Mouse (Mus musculus): Measurements from ENCODE around the gene Gm21987. TPM values are rescaled to one million over a fixed set of nuclear protein-coding genes. Genes with fewer than 3 reads are reported as not detected.

Gene Gm21987
- polyA plus RNA-seq, 1 experiment from 2014 or later = not detected

DNA sequence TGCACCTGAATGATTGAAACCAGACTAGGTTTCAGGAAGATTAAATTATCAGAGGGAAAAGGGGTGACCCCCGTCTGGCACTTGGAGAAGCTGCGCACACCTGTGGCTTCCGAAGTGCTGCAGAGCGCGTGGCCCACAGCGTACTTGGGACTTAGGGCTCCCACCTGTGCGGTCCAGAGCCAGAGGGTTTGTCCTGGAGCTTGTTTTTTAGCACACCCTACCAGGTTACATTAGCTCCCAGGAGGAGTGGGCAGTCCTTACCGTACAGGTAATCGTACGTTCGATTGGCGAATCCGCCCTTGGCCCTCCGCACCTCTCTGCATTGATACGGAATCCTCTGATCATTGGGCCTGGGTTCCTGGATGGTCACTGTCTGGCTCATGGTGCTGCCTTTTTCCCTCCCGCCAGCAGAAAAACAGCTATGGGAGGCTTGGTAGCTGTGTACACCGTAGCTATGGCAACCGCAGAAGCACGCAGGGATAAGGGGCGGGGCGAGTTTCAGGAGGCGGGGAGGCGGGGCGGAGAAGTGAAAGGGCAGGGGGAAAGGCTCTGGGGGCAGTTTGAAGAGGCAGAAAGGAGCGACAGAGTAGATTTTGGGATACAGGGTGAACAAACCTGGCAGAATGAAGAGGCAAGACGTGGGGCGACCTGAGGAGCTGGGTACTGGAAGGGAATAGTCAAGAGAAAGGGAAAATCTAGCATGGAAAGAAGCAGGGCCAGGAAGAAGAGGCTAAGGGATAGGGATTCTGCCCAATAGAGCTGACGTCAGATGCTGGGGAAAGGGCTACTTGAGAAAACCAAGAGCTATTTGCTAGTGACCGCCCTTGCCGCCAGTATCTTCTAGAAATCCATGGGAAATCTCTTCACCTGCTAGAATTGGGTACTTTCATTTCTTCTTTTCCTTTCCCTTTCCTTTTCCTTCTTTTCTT lies 5.2 kb upstream of the Gm21987 start, which contains the start of gene Maats1:
Maats1 (minus strand) TSS at position 748 of the 929 bp plus-strand sequence.
- 7% methylated on average over 30 of the region's 30 CpGs for WGBS
- Histone ChIP-seq H3K4me3 (replicated peaks; ENCODE audit: low read depth, low read length) (peak within 1 kb of the TSS; percentile 38), H3K27me3 (ENCODE audit: control insufficient read depth, insufficient read depth, low read length) (no peaks in the 10 kb centered on the region), H3K27ac (replicated peaks; ENCODE audit: low read depth, low read length) (no peak within 1 kb of the TSS), H3K4me1 (ENCODE audit: control insufficient read depth, insufficient read depth, low read length) (0 out of 2 replicates have a peak, but pooled peaks cover 4% of the 10 kb centered on the region), H3K9me3 (ENCODE audit: control insufficient read depth, low read length) (no peaks in the 10 kb centered on the region), H3K9ac (replicated peaks; ENCODE audit: low read length) (peak within 1 kb of the TSS; percentile 55), H3K4me2 (ENCODE audit: low read length) (peak within 1 kb of the TSS; percentile 75), H3K36me3 (ENCODE audit: control insufficient read depth, insufficient read depth, low read length) (no peaks in the 10 kb centered on the region)
- DNase-seq (peak; percentile 90), ATAC-seq (ENCODE audit: low FRiP score, low TSS enrichment) (peak; percentile 89)

DNA sequence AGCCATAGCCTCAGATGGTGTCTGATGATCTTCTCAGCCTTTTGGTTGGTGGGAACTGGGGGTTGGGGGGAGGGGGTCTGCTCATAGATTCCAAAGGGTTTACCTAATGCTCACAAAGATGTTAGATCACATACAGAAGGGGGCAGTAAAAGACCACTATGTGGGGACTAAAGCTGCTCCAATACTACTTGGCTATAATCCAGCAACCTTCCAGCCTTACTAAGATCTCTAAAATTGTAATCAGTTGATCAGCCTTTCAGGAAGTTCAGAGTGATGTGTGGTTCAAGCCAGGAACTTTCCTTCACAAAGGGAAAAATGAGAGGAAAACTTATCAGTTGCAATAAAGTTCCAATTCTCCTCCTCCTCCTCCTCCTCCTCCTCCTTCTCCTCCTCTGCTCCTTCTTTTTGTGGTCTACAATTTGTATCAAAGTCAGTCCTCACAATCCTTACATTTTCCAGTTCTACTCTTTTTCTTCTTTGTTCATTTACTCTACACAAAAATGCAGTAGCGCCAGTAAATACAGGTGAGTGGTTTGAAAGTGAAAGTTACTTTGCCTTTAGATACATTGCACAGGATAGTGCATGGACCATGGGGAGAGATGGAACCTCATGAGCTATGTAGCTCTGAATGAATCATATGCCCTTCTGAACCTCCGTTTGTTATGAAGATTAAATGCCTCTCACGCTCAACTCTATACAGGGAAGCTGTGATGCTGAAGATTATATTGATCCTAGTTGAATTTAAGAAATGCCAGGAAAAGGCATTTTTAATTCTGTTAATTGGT lies 1.7 kb upstream of the Gm21987 start:
- H3K4me2 ChIP-seq (ENCODE audit: low read length) = no peak overlapping the region
- no peak overlapping the region for H3K27ac ChIP-seq (replicated peaks; ENCODE audit: low read depth, low read length)
- no peak overlapping the region for H3K4me3 ChIP-seq (replicated peaks; ENCODE audit: low read depth, low read length)
- H3K9ac ChIP-seq (replicated peaks; ENCODE audit: low read length) = no peak overlapping the region
- peaks cover 9% of the 10 kb centered on the region for H3K36me3 ChIP-seq (ENCODE audit: control insufficient read depth, insufficient read depth, low read length)
- DNase-seq (peak; percentile 81), ATAC-seq (ENCODE audit: low FRiP score, low TSS enrichment) (no peak)
- WGBS = 81% methylated on average over 3 of the region's 3 CpGs
- H3K4me1 ChIP-seq (ENCODE audit: control insufficient read depth, insufficient read depth, low read length) = peaks cover 11% of the 10 kb centered on the region
- H3K9me3 ChIP-seq (ENCODE audit: control insufficient read depth, low read length) = no peaks in the 10 kb centered on the region
- H3K27me3 ChIP-seq (ENCODE audit: control insufficient read depth, insufficient read depth, low read length) = no peaks in the 10 kb centered on the region

DNA sequence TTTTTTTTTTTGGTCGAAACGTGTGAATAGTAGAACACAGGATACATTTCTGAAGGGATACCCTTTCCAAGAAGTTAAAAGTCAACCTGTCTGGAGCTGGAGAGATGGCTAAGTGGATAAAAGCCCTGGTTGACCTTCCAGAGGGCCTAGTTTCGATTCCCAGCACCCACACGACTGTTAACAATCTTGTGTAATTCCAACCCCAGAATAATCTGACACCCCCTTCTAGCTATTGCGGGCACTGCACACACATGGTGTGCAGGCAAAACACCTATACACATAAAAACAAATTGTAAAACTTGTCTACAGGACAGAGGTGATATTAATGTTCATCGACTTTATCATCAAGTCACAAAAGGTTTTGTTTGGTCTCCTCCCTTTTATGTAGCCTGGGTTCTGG lies 748 bp downstream of the Gm21987 start:
- Histone ChIP-seq H3K9me3 (ENCODE audit: control insufficient read depth, low read length) (no peaks in the 10 kb centered on the region), H3K36me3 (ENCODE audit: control insufficient read depth, insufficient read depth, low read length) (peaks cover 31% of the 10 kb centered on the region), H3K9ac (replicated peaks; ENCODE audit: low read length) (peak overlapping the region; percentile 84), H3K27me3 (ENCODE audit: control insufficient read depth, insufficient read depth, low read length) (no peaks in the 10 kb centered on the region), H3K27ac (replicated peaks; ENCODE audit: low read depth, low read length) (no peak overlapping the region), H3K4me1 (ENCODE audit: control insufficient read depth, insufficient read depth, low read length) (peaks cover 7% of the 10 kb centered on the region), H3K4me3 (replicated peaks; ENCODE audit: low read depth, low read length) (peak overlapping the region; percentile 76), H3K4me2 (ENCODE audit: low read length) (peak overlapping the region; percentile 67)
- WGBS = 62% methylated on average over 6 of the region's 6 CpGs
- DNase-seq (no peak), ATAC-seq (ENCODE audit: low FRiP score, low TSS enrichment) (no peak)

DNA sequence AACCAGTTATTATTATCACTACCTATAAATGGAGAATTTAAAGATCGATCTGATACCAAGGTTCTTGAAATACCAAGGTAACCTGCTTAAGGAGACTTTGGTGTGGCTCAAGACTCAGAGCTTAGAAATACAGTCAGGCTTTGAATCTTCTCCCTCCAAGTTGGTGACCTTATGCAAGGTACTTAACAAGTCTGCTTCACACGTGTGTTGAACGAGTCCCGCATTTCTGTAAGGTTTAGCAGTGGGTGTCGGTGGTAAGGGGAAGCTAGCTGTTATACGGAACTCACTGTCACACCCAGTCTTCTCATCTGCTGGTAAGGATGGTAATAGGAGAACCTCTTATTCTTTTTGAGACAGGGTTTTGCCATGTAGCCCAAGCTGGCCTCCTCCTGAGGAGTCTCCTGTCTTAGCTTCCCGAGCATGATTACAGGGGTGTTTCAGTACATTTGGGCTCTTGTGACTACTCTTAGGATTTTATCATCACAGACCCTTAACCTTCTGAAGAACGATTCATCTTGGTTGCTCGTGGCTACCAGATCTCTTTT lies 1.4 kb downstream of the Gm21987 start:
- DNase-seq (no peak), ATAC-seq (ENCODE audit: low FRiP score, low TSS enrichment) (no peak)
- no peak overlapping the region for H3K4me3 ChIP-seq (replicated peaks; ENCODE audit: low read depth, low read length)
- H3K9ac ChIP-seq (replicated peaks; ENCODE audit: low read length) = no peak overlapping the region
- H3K36me3 ChIP-seq (ENCODE audit: control insufficient read depth, insufficient read depth, low read length) = peaks cover 34% of the 10 kb centered on the region
- WGBS = 96% methylated on average over 9 of the region's 9 CpGs
- no peaks in the 10 kb centered on the region for H3K27me3 ChIP-seq (ENCODE audit: control insufficient read depth, insufficient read depth, low read length)
- no peak overlapping the region for H3K27ac ChIP-seq (replicated peaks; ENCODE audit: low read depth, low read length)
- peaks cover 7% of the 10 kb centered on the region for H3K4me1 ChIP-seq (ENCODE audit: control insufficient read depth, insufficient read depth, low read length)
- H3K9me3 ChIP-seq (ENCODE audit: control insufficient read depth, low read length) = no peaks in the 10 kb centered on the region
- no peak overlapping the region for H3K4me2 ChIP-seq (ENCODE audit: low read length)

DNA sequence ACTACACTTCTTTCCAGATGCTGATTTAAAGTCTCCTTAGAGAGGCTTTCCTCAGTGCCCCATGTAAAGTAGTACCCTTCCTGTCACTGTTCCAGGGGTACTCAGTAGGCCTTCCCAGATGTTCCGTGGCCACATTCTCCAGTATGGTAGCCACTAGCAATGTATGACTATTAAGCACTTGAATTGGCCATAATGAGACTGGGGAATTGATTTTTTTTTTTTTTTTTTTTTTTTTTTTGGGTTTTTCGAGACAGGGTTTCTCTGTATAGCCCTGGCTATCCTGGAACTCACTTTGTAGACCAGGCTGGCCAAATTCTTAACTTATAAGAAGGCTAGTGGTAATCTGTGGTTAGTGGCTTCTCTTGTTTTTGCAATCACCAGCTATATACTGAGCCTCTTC lies 3.0 kb downstream of the Gm21987 start:
- no peak overlapping the region for H3K4me2 ChIP-seq (ENCODE audit: low read length)
- ATAC-seq (ENCODE audit: low FRiP score, low TSS enrichment) = no peak
- WGBS = 96% methylated on average over 2 of the region's 2 CpGs
- H3K36me3 ChIP-seq (ENCODE audit: control insufficient read depth, insufficient read depth, low read length) = peaks cover 34% of the 10 kb centered on the region
- no peaks in the 10 kb centered on the region for H3K9me3 ChIP-seq (ENCODE audit: control insufficient read depth, low read length)
- H3K27me3 ChIP-seq (ENCODE audit: control insufficient read depth, insufficient read depth, low read length) = no peaks in the 10 kb centered on the region
- peaks cover 7% of the 10 kb centered on the region for H3K4me1 ChIP-seq (ENCODE audit: control insufficient read depth, insufficient read depth, low read length)
- no peak overlapping the region for H3K4me3 ChIP-seq (replicated peaks; ENCODE audit: low read depth, low read length)
- no peak overlapping the region for H3K9ac ChIP-seq (replicated peaks; ENCODE audit: low read length)
- no peak overlapping the region for H3K27ac ChIP-seq (replicated peaks; ENCODE audit: low read depth, low read length)
- no peak for DNase-seq

DNA sequence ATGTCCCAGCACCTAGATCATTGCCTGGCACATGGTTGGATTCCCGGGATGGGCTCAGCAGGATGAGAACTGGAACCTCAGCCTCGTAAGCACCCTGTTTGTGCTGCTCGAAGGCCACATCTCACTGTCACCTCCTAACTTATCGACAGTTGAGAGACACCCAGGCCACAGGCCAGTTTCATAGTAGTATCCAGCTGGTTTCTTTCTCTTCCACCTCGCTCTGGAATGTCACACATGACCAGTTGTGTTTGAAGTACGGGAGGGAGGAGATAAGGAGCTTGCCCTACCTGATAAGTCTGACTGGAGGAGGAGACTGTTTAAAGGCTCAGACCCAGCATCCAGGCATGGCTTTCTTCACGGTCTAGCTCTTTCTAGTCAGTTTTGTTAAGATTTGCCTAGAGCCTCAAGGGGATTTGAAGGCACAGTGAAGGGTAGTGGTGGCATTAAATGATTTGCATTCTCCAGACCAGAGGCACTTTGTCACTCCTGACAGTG lies 3.6 kb downstream of the Gm21987 start:
- H3K27me3 ChIP-seq (ENCODE audit: control insufficient read depth, insufficient read depth, low read length) = no peaks in the 10 kb centered on the region
- H3K27ac ChIP-seq (replicated peaks; ENCODE audit: low read depth, low read length) = no peak overlapping the region

DNA sequence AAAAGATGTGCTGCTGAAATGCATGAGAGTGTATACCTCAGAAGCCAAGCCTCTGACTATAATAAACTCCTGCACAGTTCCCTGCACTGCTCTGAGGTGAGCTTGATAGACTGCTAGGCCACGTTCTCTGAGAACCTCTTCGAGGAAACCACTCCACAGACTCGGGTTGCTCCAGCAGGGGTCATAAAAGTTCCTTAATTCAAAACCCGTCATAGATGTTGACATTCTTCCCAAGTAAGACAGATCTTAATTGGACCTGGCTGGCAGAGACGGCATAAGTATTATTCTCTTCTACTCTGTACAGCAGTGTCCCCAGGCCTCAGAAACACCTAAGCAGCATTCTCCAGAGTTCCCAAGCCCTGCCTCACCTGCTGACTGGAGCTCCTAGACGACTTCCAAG lies 4.1 kb downstream of the Gm21987 start:
- Histone ChIP-seq H3K4me1 (ENCODE audit: control insufficient read depth, insufficient read depth, low read length) (peaks cover 7% of the 10 kb centered on the region), H3K27me3 (ENCODE audit: control insufficient read depth, insufficient read depth, low read length) (no peaks in the 10 kb centered on the region), H3K9me3 (ENCODE audit: control insufficient read depth, low read length) (no peaks in the 10 kb centered on the region), H3K36me3 (ENCODE audit: control insufficient read depth, insufficient read depth, low read length) (peaks cover 34% of the 10 kb centered on the region), H3K9ac (replicated peaks; ENCODE audit: low read length) (no peak overlapping the region), H3K27ac (replicated peaks; ENCODE audit: low read depth, low read length) (no peak overlapping the region), H3K4me3 (replicated peaks; ENCODE audit: low read depth, low read length) (no peak overlapping the region), H3K4me2 (ENCODE audit: low read length) (no peak overlapping the region)
- WGBS = 85% methylated on average over 6 of the region's 6 CpGs
- ATAC-seq (ENCODE audit: low FRiP score, low TSS enrichment) = no peak
- DNase-seq = no peak

More for the DNA sequence above, 3.6 kb downstream of the Gm21987 start:
- 87% methylated on average over 7 of the region's 7 CpGs for WGBS
- DNase-seq = no peak
- no peak for ATAC-seq (ENCODE audit: low FRiP score, low TSS enrichment)
- no peak overlapping the region for H3K4me3 ChIP-seq (replicated peaks; ENCODE audit: low read depth, low read length)
- no peak overlapping the region for H3K9ac ChIP-seq (replicated peaks; ENCODE audit: low read length)
- peaks cover 34% of the 10 kb centered on the region for H3K36me3 ChIP-seq (ENCODE audit: control insufficient read depth, insufficient read depth, low read length)
- peaks cover 7% of the 10 kb centered on the region for H3K4me1 ChIP-seq (ENCODE audit: control insufficient read depth, insufficient read depth, low read length)
- no peak overlapping the region for H3K4me2 ChIP-seq (ENCODE audit: low read length)
- H3K9me3 ChIP-seq (ENCODE audit: control insufficient read depth, low read length) = no peaks in the 10 kb centered on the region

DNA sequence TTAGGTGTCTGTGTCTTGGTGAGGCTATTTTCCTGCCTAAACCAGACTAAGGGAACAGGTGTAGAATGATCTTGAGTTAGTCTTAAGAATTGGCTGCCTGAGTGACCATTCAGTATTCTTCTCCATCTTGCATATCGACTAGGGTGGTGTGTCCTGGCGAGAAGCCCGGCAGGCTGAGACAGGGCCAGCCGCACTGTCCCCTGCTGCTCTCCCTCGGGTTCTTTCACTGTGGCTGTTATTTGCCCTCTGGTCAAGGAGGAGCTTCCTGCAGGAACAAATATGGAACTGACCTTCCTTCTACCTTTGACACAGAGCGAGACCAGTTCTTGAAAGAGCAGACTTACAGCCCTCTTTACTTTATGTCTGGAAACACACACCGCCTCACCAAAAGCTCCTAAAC lies 5.2 kb downstream of the Gm21987 start:
- no peaks in the 10 kb centered on the region for H3K9me3 ChIP-seq (ENCODE audit: control insufficient read depth, low read length)
- H3K36me3 ChIP-seq (ENCODE audit: control insufficient read depth, insufficient read depth, low read length) = peaks cover 34% of the 10 kb centered on the region
- no peak overlapping the region for H3K4me3 ChIP-seq (replicated peaks; ENCODE audit: low read depth, low read length)
- no peak overlapping the region for H3K9ac ChIP-seq (replicated peaks; ENCODE audit: low read length)
- peaks cover 7% of the 10 kb centered on the region for H3K4me1 ChIP-seq (ENCODE audit: control insufficient read depth, insufficient read depth, low read length)
- no peak for ATAC-seq (ENCODE audit: low FRiP score, low TSS enrichment)
- H3K27me3 ChIP-seq (ENCODE audit: control insufficient read depth, insufficient read depth, low read length) = no peaks in the 10 kb centered on the region
- 91% methylated on average over 7 of the region's 7 CpGs for WGBS
- no peak overlapping the region for H3K4me2 ChIP-seq (ENCODE audit: low read length)
- no peak for DNase-seq
- no peak overlapping the region for H3K27ac ChIP-seq (replicated peaks; ENCODE audit: low read depth, low read length)

Measured in midbrain, embryonic 14.5 days (tissue).